Mouse (Mus musculus) fibroblast of lung, adult 2 months (primary cell): ENCODE measurements at regions not wholly inside any gene's neighbourhood (a gene's known extent, or its start where the extent isn't known, plus 50 kb on each side); places are given as distances from the start of the nearest gene placed in this dataset.
"Not testable (repeated sequence)": the region's sequence is repeated elsewhere in the genome, so short reads cannot be mapped to it uniquely, and the experiment has no call there.

Experiments used
- DNase-seq: peaks from one replicate; pipeline ENCODE4 v3.0.0-alpha.2; 2011; ENCODE audit warnings: low read depth

- no peak for DNase-seq
Measured at GRCm38 (mm10) chr8:37237306-37237705, 243.9 kb downstream of the AI429214 start.

GRCm38 (mm10) chr8:37239354-37239753 is 245.9 kb downstream of the AI429214 start:
- DNase-seq: no peak

DNA sequence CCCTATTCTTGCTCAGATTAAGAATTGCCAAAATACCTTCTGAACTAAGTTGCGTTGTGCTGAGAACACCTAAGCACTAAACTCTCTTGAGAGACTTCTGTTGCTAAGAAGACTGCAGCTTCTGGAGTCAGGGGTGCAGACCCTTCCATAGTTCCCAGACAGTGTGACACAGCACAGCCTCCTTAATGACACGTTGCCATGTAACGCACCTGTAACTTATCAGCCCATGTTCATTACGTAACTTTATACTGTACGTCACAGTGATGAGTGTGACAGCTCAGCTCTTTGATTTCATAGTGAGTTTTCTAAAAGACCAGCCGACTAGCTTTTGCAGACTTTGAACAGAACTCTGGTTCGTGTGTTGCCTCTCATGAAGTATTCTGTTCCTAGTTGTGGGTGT is 257.8 kb downstream of the AI429214 start:
- DNase-seq: not testable (repeated sequence)

GRCm38 (mm10) chr8:37291069-37291850 is 297.9 kb downstream of the AI429214 start:
- no peak for DNase-seq
